Mouse (Mus musculus) CD4-positive helper T cell, adult 2 months (primary cell): ENCODE measurements at regions not wholly inside any gene's neighbourhood (a gene's known extent, or its start where the extent isn't known, plus 50 kb on each side); places are given as distances from the start of the nearest gene placed in this dataset.

Source experiments
- DNase-seq: peaks from one replicate; pipeline ENCODE4 v3.0.0-alpha.2; 2012; ENCODE audit warnings: low read depth, missing footprints, low spot score

GRCm38 (mm10) chr11:112095009-112095408 lies 687.0 kb upstream of the Sox9 start:
- no peak for DNase-seq

GRCm38 (mm10) chr11:112098161-112098560 lies 683.9 kb upstream of the Sox9 start:
- DNase-seq = no peak

- no peak for DNase-seq
Measured at GRCm38 (mm10) chr11:112103252-112103651, 678.8 kb upstream of the Sox9 start.

GRCm38 (mm10) chr11:112106891-112107290 lies 675.1 kb upstream of the Sox9 start:
- DNase-seq = no peak

GRCm38 (mm10) chr11:112107314-112107713 lies 674.7 kb upstream of the Sox9 start:
- DNase-seq = no peak

GRCm38 (mm10) chr11:112121026-112121425 lies 661.0 kb upstream of the Sox9 start:
- no peak for DNase-seq

- no peak for DNase-seq
Measured at GRCm38 (mm10) chr11:112121831-112122230, 660.2 kb upstream of the Sox9 start.

GRCm38 (mm10) chr11:112125249-112125933 lies 656.6 kb upstream of the Sox9 start:
- DNase-seq = no peak

GRCm38 (mm10) chr11:112130090-112130489 lies 651.9 kb upstream of the Sox9 start:
- DNase-seq = no peak

- no peak for DNase-seq
Measured at GRCm38 (mm10) chr11:112137401-112138020, 644.5 kb upstream of the Sox9 start.

GRCm38 (mm10) chr11:112140058-112140457 lies 642.0 kb upstream of the Sox9 start:
- DNase-seq = no peak

- no peak for DNase-seq
Measured at GRCm38 (mm10) chr11:112140495-112140894, 641.5 kb upstream of the Sox9 start.

GRCm38 (mm10) chr11:112140912-112141311 lies 641.1 kb upstream of the Sox9 start:
- DNase-seq = no peak

GRCm38 (mm10) chr11:112152051-112152450 lies 630.0 kb upstream of the Sox9 start:
- no peak for DNase-seq

GRCm38 (mm10) chr11:112153198-112153597 lies 628.8 kb upstream of the Sox9 start:
- no peak for DNase-seq

GRCm38 (mm10) chr11:112154712-112155319 lies 627.2 kb upstream of the Sox9 start:
- DNase-seq = no peak

GRCm38 (mm10) chr11:112155339-112155955 lies 626.6 kb upstream of the Sox9 start:
- DNase-seq = peak; percentile 9

GRCm38 (mm10) chr11:112163681-112164265 lies 618.3 kb upstream of the Sox9 start:
- DNase-seq = no peak

- no peak for DNase-seq
Measured at GRCm38 (mm10) chr11:112173585-112173984, 608.4 kb upstream of the Sox9 start.

- DNase-seq = no peak
Measured at GRCm38 (mm10) chr11:112175302-112175701, 606.7 kb upstream of the Sox9 start.

GRCm38 (mm10) chr11:112180666-112181065 lies 601.4 kb upstream of the Sox9 start:
- DNase-seq = no peak

- DNase-seq = no peak
Measured at GRCm38 (mm10) chr11:112197620-112198268, 584.3 kb upstream of the Sox9 start.
